Mouse (Mus musculus) cerebellum, adult (tissue): ENCODE measurements around the gene Bckdha.

Experiments used
- ATAC-seq: cut with Nextera tagmentation; 2 replicates; pipeline ENCODE4 v1.9.2; 2017; ENCODE audit warnings: mild to moderate bottlenecking, moderate library complexity, mixed read lengths; ENCODE audit not compliant: insufficient number of reproducible peaks, low FRiP score, low TSS enrichment

Gene Bckdha

GRCm38 (mm10) chr7:25658657-25659472 lies at the start of gene Bckdha, which contains the start of gene Exosc5:
Gene Bckdha (minus strand): TSS chr7:25658981.
Gene Exosc5 (plus strand): TSS chr7:25659164.
- ATAC-seq, result peak; percentile 90

- ATAC-seq, result no peak
Measured at GRCm38 (mm10) chr7:25707581-25708292, 49.0 kb upstream of the Bckdha start.

GRCm38 (mm10) chr7:25706578-25707170 lies 47.9 kb upstream of the Bckdha start:
- no peak for ATAC-seq

- no peak for ATAC-seq
Measured at GRCm38 (mm10) chr7:25705801-25706251, 47.0 kb upstream of the Bckdha start.

- ATAC-seq, result no peak
Measured at GRCm38 (mm10) chr7:25704716-25705364, 46.1 kb upstream of the Bckdha start.

- ATAC-seq, result no peak
Measured at GRCm38 (mm10) chr7:25703793-25704494, 45.2 kb upstream of the Bckdha start.

GRCm38 (mm10) chr7:25702350-25702749 lies 43.6 kb upstream of the Bckdha start:
- no peak for ATAC-seq

- no peak for ATAC-seq
Measured at GRCm38 (mm10) chr7:25700732-25701131, 42.0 kb upstream of the Bckdha start.

GRCm38 (mm10) chr7:25699851-25700250 lies 41.1 kb upstream of the Bckdha start:
- ATAC-seq, result no peak

- ATAC-seq, result no peak
Measured at GRCm38 (mm10) chr7:25694104-25694503, 35.3 kb upstream of the Bckdha start.

GRCm38 (mm10) chr7:25690051-25690450 lies 31.3 kb upstream of the Bckdha start:
- no peak for ATAC-seq

- ATAC-seq, result no peak
Measured at GRCm38 (mm10) chr7:25689603-25690021, 30.8 kb upstream of the Bckdha start.

- ATAC-seq, result no peak
Measured at GRCm38 (mm10) chr7:25688810-25689586, 30.2 kb upstream of the Bckdha start.

GRCm38 (mm10) chr7:25687811-25688401 lies 29.1 kb upstream of the Bckdha start:
- no peak for ATAC-seq

GRCm38 (mm10) chr7:25686680-25687531 lies 28.1 kb upstream of the Bckdha start, which contains the start of gene Tgfb1:
Gene Tgfb1 (plus strand): TSS chr7:25687002.
- ATAC-seq, result no peak

- no peak for ATAC-seq
Measured at GRCm38 (mm10) chr7:25685926-25686470, 27.2 kb upstream of the Bckdha start.

GRCm38 (mm10) chr7:25684659-25685058 lies 25.9 kb upstream of the Bckdha start:
- ATAC-seq, result no peak
